Mouse (Mus musculus): Measurements from ENCODE around the gene Vash1.
A peak's percentile ranks its signal among the peaks of the same experiment; 100 is the strongest.

The Vash1 gene

GRCm38 (mm10) chr12:86719961-86720639 is 41.6 kb downstream of the Vash1 start:
- DNase-seq = no peak

GRCm38 (mm10) chr12:86721453-86721852 is 43.0 kb downstream of the Vash1 start:
- no peak for DNase-seq

GRCm38 (mm10) chr12:86724300-86724699 is 45.8 kb downstream of the Vash1 start:
- DNase-seq = no peak

GRCm38 (mm10) chr12:86725706-86726105 is 47.2 kb downstream of the Vash1 start:
- DNase-seq = no peak

GRCm38 (mm10) chr12:86726120-86726640 is 47.7 kb downstream of the Vash1 start, which contains the start of gene Angel1:
Gene Angel1 (minus strand): TSS chr12:86726460.
- DNase-seq = peak; percentile 98

GRCm38 (mm10) chr12:86734319-86734810 is 55.9 kb downstream of the Vash1 start, which contains the start of gene Lrrc74a:
Gene Lrrc74a (plus strand): TSS chr12:86734369.
- no peak for DNase-seq

Measured in liver (tissue).